Mouse (Mus musculus) lung, adult 2 months (tissue): ENCODE results near the gene Fam129b.

Source experiments
- CTCF ChIP-seq: fragments of 200-500 bp; IDR thresholded peaks from 2 replicates; pipeline ENCODE4 v1.5.1; 2011; ENCODE audit warnings: mild to moderate bottlenecking, low read length, control low read depth; ENCODE audit not compliant: insufficient read depth
- POLR2A ChIP-seq: fragments of 200-500 bp; IDR thresholded peaks from 2 replicates; pipeline ENCODE4 v1.6.1; 2011; ENCODE audit warnings: low read depth, mild to moderate bottlenecking, control low read depth, low read length, borderline replicate concordance; ENCODE audit errors: extremely low read depth

DNA sequence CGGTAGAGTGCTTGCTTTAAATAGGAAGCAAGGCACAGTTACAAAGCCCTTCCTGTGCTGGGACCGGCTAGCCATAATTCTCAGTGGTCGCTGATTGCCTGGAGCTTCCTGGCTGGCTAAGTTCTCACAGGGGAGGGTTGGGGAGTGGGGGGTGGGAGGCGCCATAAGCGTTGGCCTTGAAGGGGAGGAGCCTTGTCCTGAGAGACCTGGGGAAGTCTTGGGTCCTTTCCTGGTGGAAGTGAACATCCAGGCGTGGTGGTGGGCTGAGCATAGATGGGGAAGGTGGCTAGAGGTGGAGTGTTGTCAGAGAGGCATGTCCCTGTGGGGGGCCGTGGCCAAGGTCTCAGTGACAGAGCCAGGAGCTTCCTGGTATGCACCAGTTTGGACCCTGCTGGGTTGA lies 8.8 kb downstream of the Fam129b start:
- no peak for TF ChIP-seq CTCF
- TF ChIP-seq POLR2A = no peak
